Mouse (Mus musculus): ENCODE measurements around the gene Slc44a4. TPM values are rescaled to one million over a fixed set of nuclear protein-coding genes. Genes with fewer than 3 reads are reported as not detected.
A peak's percentile ranks its signal among the peaks of the same experiment; 100 is the strongest.

Gene Slc44a4
- total RNA-seq, 1 experiment from 2014 or later, result not detected

DNA sequence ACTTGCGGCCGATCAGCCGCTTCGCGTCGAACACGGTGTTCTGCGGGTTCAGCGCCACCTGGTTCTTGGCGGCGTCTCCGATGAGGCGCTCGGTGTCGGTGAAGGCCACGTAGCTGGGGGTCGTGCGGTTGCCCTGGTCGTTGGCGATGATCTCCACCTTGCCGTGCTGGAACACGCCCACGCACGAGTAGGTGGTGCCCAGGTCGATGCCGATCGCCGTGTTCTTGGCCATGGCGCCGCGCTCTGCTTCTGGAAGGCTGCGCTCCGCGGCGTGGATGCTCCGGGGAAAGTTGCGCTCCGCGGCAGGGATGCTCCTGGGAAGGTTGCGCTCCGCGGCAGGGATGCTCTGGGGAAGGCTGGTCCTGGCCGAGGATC is 57.4 kb downstream of the Slc44a4 start:
- ATAC-seq (replicated peaks in 1 of 2; ENCODE audit: insufficient read depth in 1 of 2, low FRiP score in 2 of 2, low TSS enrichment in 1 of 2, low read depth in 1 of 2, poor library complexity in 2 of 2, severe bottlenecking in 2 of 2), result peak in 1 of 2 experiments; percentile 18; a peak in 1 of 4 replicates

DNA sequence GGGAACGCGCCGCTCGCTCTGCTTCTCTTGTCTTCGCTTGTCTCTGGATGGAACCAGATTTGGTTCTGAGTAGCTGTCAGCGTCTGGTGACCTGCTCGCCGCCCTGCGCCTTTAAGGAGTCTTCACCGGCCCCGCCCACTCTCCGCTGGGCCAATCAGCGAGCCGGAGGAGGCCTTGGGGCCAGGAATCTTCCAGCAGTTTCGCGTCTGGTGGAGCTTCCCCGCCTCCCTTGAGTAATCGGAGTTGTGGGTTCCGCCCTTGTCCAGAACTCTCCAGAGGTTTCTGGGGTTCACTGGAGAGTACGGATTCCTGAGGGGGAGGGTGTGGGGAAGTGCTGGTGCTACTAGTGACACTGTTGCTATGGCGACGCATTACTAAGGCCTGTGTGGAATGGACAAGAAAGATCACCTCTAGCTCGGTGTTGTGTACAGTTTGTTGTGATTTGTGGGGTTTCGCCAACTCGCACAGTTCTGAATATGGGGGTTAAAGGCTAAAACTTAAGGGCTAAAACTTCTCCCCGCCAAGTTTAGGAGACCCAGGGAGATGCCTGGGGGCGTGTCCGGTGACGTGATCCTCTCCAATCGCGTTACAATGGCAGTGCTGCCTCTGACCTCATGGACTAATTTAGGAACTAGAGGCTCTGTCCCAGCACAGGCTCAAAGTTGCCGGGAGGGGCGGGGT is 57.9 kb downstream of the Slc44a4 start, which contains the start of the genes Hspa1a and Hspa1l:
TSS of gene Hspa1a (minus strand) at position 88 of the 681 bp plus-strand sequence.
TSS of gene Hspa1l (plus strand) at position 635 of the 681 bp plus-strand sequence.
- peak; percentile 91 to 95 for ATAC-seq (replicated peaks in 1 of 2; ENCODE audit: insufficient read depth in 1 of 2, low FRiP score in 2 of 2, low TSS enrichment in 1 of 2, low read depth in 1 of 2, poor library complexity in 2 of 2, severe bottlenecking in 2 of 2)

DNA sequence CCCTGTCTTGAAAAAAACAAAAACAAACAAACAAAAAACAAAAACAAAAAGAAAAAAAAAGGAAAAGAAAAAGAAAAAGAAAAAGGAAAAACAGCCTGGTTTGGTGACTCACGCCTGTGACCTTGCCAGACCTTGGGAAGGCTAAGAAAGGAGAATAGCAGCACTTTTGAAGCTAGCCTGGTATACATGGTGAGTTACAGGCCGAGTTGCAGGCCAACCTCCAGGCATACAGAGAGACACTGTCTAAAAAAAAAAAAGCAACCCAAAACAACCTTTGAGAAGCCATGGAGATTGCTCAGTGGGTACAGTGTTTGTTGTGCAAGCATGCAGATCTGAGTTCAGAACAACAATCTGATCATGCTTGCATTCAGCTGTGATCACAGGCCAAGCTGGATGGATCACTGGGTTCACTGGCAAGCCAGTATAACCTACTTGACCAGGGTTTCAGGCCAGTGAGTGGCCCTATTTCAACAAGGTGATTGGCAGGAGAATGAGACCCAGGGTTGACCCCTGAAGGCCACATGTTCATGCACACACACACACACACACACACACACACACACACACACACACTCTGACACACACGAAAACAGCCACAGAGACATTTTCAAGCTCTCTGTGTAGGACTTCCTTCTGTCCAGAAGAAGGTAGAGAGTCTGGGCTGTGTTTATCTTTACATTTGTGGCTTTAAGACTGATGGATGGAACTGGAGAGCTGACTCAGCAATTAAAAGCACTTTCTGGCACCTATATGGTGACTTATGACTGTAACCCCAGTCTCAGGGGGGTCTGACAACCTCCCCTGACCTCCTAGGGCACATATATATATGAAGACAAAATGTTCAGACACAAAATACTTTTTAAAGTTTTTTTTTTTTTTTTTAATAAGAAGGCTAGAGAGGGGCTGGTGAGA is 61.6 kb downstream of the Slc44a4 start:
- no peak for ATAC-seq (replicated peaks in 1 of 2; ENCODE audit: insufficient read depth in 1 of 2, low FRiP score in 2 of 2, low TSS enrichment in 1 of 2, low read depth in 1 of 2, poor library complexity in 2 of 2, severe bottlenecking in 2 of 2)

DNA sequence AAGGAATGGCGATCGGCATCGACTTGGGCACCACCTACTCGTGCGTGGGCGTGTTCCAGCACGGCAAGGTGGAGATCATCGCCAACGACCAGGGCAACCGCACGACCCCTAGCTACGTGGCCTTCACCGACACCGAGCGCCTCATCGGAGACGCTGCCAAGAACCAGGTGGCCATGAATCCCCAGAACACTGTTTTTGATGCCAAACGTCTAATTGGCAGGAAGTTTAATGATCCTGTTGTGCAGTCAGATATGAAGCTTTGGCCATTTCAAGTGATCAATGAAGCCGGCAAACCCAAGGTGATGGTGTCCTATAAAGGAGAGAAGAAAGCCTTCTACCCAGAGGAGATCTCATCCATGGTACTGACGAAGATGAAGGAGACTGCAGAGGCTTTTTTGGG is 62.7 kb downstream of the Slc44a4 start:
- ATAC-seq (replicated peaks in 1 of 2; ENCODE audit: insufficient read depth in 1 of 2, low FRiP score in 2 of 2, low TSS enrichment in 1 of 2, low read depth in 1 of 2, poor library complexity in 2 of 2, severe bottlenecking in 2 of 2), result no peak

DNA sequence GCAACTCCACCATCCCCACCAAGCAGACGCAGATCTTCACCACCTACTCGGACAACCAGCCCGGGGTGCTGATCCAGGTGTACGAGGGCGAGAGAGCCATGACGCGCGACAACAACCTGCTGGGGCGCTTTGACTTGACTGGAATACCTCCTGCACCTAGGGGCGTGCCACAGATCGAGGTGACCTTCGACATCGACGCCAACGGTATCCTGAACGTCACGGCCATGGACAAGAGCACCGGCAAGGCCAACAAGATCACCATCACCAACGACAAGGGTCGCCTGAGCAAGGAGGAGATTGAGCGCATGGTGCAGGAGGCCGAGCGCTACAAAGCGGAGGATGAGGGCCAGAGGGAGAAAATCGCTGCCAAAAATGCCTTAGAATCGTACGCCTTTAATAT is 64.0 kb downstream of the Slc44a4 start:
- ATAC-seq (replicated peaks in 1 of 2; ENCODE audit: insufficient read depth in 1 of 2, low FRiP score in 2 of 2, low TSS enrichment in 1 of 2, low read depth in 1 of 2, poor library complexity in 2 of 2, severe bottlenecking in 2 of 2), result no peak

DNA sequence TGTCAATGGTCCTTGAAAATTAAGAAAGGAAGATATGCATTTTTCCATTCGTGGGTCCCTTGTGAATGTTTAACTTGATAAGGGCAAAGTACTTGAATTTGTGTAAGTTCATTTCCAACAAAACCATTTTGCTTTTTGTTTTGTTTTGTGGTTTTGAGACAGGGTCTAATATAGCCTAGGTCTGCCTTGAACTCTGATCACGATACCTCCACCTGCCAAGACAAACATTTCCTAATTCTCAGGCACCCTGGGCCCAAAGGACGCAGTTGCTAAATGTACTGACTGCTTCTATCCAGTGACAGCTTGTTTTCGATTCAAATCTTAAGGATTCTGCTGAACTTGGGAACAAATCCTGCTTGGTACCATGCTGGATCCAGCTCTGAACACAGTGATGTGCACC is 65.4 kb downstream of the Slc44a4 start:
- no peak for ATAC-seq (replicated peaks in 1 of 2; ENCODE audit: insufficient read depth in 1 of 2, low FRiP score in 2 of 2, low TSS enrichment in 1 of 2, low read depth in 1 of 2, poor library complexity in 2 of 2, severe bottlenecking in 2 of 2)

Other genes starting within 250 kb of the Slc44a4 start
- gene Tnxb, start 243.9 kb upstream of the Slc44a4 start, total RNA-seq (2017), result 0.05 TPM in 1 of 2 replicates, not detected in the other
- 1.0 and 1.4 TPM in 2 replicates for gene C4b, start 170.6 kb upstream of the Slc44a4 start, total RNA-seq (2017)
- gene Cyp21a1, start 109.9 kb upstream of the Slc44a4 start, total RNA-seq (2017), result not detected in 2 replicates
- 26.7 and 35.4 TPM in 2 replicates for gene Stk19, start 77.5 kb upstream of the Slc44a4 start, total RNA-seq (2017)
- 16.4 and 18.6 TPM in 2 replicates for gene Dxo, start 77.4 kb upstream of the Slc44a4 start, total RNA-seq (2017)
- gene Skiv2l, start 64.3 kb upstream of the Slc44a4 start, total RNA-seq (2017), result 44.0 and 55.5 TPM in 2 replicates
- 40.6 and 41.3 TPM in 2 replicates for gene Nelfe, start 64.1 kb upstream of the Slc44a4 start, total RNA-seq (2017)
- not detected in 2 replicates for gene Cfb, start 51.9 kb upstream of the Slc44a4 start, total RNA-seq (2017)
- gene Zbtb12, start 35.0 kb upstream of the Slc44a4 start, total RNA-seq (2017), result 11.3 and 15.1 TPM in 2 replicates
- gene Gm20547, start 32.4 kb upstream of the Slc44a4 start, total RNA-seq (2017), result not detected in 2 replicates
- 3.3 TPM in 1 of 2 replicates, not detected in the other for gene C2, start 16.2 kb upstream of the Slc44a4 start, total RNA-seq (2017)
- 106 and 109 TPM in 2 replicates for gene Ehmt2, start 16.0 kb upstream of the Slc44a4 start, total RNA-seq (2017)
- 6.9 and 12.1 TPM in 2 replicates for gene Neu1, start 16.8 kb downstream of the Slc44a4 start, total RNA-seq (2017)
- 18.4 and 24.7 TPM in 2 replicates for gene Hspa1b, start 44.8 kb downstream of the Slc44a4 start, total RNA-seq (2017)
- 1.1 TPM in 1 of 2 replicates, not detected in the other for gene Gm20481, start 55.4 kb downstream of the Slc44a4 start, total RNA-seq (2017)
- 16.3 and 22.9 TPM in 2 replicates for gene Hspa1a, start 57.7 kb downstream of the Slc44a4 start, total RNA-seq (2017)
- gene Hspa1l, start 58.2 kb downstream of the Slc44a4 start, total RNA-seq (2017), result 0.05 TPM in 1 of 2 replicates, not detected in the other
- gene Lsm2, start 67.4 kb downstream of the Slc44a4 start, total RNA-seq (2017), result 28.5 and 39.0 TPM in 2 replicates
- gene Vars, start 86.5 kb downstream of the Slc44a4 start, total RNA-seq (2017), result 228 and 415 TPM in 2 replicates
- gene Vwa7, start 102.1 kb downstream of the Slc44a4 start, total RNA-seq (2017), result 0.38 and 0.45 TPM in 2 replicates
- gene Sapcd1, start 113.5 kb downstream of the Slc44a4 start, total RNA-seq (2017), result 1.7 TPM in 1 of 2 replicates, not detected in the other
- gene Msh5, start 132.3 kb downstream of the Slc44a4 start, total RNA-seq (2017), result 3.7 and 7.9 TPM in 2 replicates
- 294 and 299 TPM in 2 replicates for gene Clic1, start 135.5 kb downstream of the Slc44a4 start, total RNA-seq (2017)
- 27.4 and 32.3 TPM in 2 replicates for gene Ddah2, start 144.6 kb downstream of the Slc44a4 start, total RNA-seq (2017)
- gene Ly6g6c, start 150.9 kb downstream of the Slc44a4 start, total RNA-seq (2017), result not detected in 2 replicates
- gene Mpig6b, start 151.7 kb downstream of the Slc44a4 start, total RNA-seq (2017), result not detected in 2 replicates
- gene Ly6g6e, start 162.4 kb downstream of the Slc44a4 start, total RNA-seq (2017), result not detected in 2 replicates
- not detected in 2 replicates for gene Ly6g6d, start 163.6 kb downstream of the Slc44a4 start, total RNA-seq (2017)
- gene Ly6g6f, start 171.1 kb downstream of the Slc44a4 start, total RNA-seq (2017), result not detected in 2 replicates
- gene Abhd16a, start 174.8 kb downstream of the Slc44a4 start, total RNA-seq (2017), result 25.9 and 30.0 TPM in 2 replicates
- not detected in 2 replicates for gene Ly6g5c, start 193.8 kb downstream of the Slc44a4 start, total RNA-seq (2017)
- 1.6 TPM in 1 of 2 replicates, not detected in the other for gene Ly6g5b, start 201.0 kb downstream of the Slc44a4 start, total RNA-seq (2017)
- 31.2 and 35.1 TPM in 2 replicates for gene Gpank1, start 207.0 kb downstream of the Slc44a4 start, total RNA-seq (2017)
- 250 and 330 TPM in 2 replicates for gene Csnk2b, start 207.6 kb downstream of the Slc44a4 start, total RNA-seq (2017)
- gene D17H6S53E, start 211.9 kb downstream of the Slc44a4 start, total RNA-seq (2017), result 6.1 and 6.3 TPM in 2 replicates
- gene Apom, start 217.6 kb downstream of the Slc44a4 start, total RNA-seq (2017), result 0.38 TPM in 1 of 2 replicates, not detected in the other
- 109 and 121 TPM in 2 replicates for gene Bag6, start 220.7 kb downstream of the Slc44a4 start, total RNA-seq (2017)

Data from hematopoietic stem cell, adult 5-6 weeks (primary cell).